Mouse (Mus musculus) retina, embryonic 14.5 days (tissue): ENCODE results near the gene Gm6169.
"Not testable (repeated sequence)": the region's sequence is repeated elsewhere in the genome, so short reads cannot be mapped to it uniquely, and the experiment has no call there.

Experiments used
- DNase-seq: peaks from one replicate; pipeline ENCODE4 v3.0.0-alpha.2; 2015; ENCODE audit warnings: low spot score

Gene Gm6169

GRCm38 (mm10) chr13:97099187-97099852 lies at the start of gene Gm6169:
Gene Gm6169, minus strand, starts transcription at chr13:97099237.
- DNase-seq, result peak; percentile 80

- DNase-seq, result peak; percentile 84
Measured at GRCm38 (mm10) chr13:97145834-97146233, 46.8 kb upstream of the Gm6169 start.

- DNase-seq, result no peak
Measured at GRCm38 (mm10) chr13:97142321-97142720, 43.3 kb upstream of the Gm6169 start.

- DNase-seq, result not testable (repeated sequence)
Measured at GRCm38 (mm10) chr13:97138404-97138931, 39.4 kb upstream of the Gm6169 start.

GRCm38 (mm10) chr13:97137466-97138400 lies 38.7 kb upstream of the Gm6169 start, which contains the start of the genes Gfm2 and Nsa2:
Gene Gfm2, plus strand, starts transcription at chr13:97137937.
Gene Nsa2, minus strand, starts transcription at chr13:97137937.
- peak; percentile 97 for DNase-seq

GRCm38 (mm10) chr13:97130413-97130812 lies 31.4 kb upstream of the Gm6169 start:
- not testable (repeated sequence) for DNase-seq

- not testable (repeated sequence) for DNase-seq
Measured at GRCm38 (mm10) chr13:97129654-97130053, 30.6 kb upstream of the Gm6169 start.

GRCm38 (mm10) chr13:97121341-97121740 lies 22.3 kb upstream of the Gm6169 start:
- DNase-seq, result no peak

GRCm38 (mm10) chr13:97109046-97109445 lies 10.0 kb upstream of the Gm6169 start:
- no peak for DNase-seq

- DNase-seq, result not testable (repeated sequence)
Measured at GRCm38 (mm10) chr13:97107721-97108120, 8.7 kb upstream of the Gm6169 start.

- no peak for DNase-seq
Measured at GRCm38 (mm10) chr13:97104996-97105395, 6.0 kb upstream of the Gm6169 start.

- no peak for DNase-seq
Measured at GRCm38 (mm10) chr13:97095726-97096125, 3.3 kb downstream of the Gm6169 start.

- DNase-seq, result peak; percentile 89
Measured at GRCm38 (mm10) chr13:97088183-97088582, 10.9 kb downstream of the Gm6169 start.

GRCm38 (mm10) chr13:97087421-97087820 lies 11.6 kb downstream of the Gm6169 start:
- no peak for DNase-seq

GRCm38 (mm10) chr13:97086316-97086715 lies 12.7 kb downstream of the Gm6169 start:
- no peak for DNase-seq

GRCm38 (mm10) chr13:97082432-97082831 lies 16.6 kb downstream of the Gm6169 start:
- no peak for DNase-seq

- no peak for DNase-seq
Measured at GRCm38 (mm10) chr13:97080615-97081014, 18.4 kb downstream of the Gm6169 start.

- no peak for DNase-seq
Measured at GRCm38 (mm10) chr13:97080201-97080600, 18.8 kb downstream of the Gm6169 start.

GRCm38 (mm10) chr13:97077556-97077955 lies 21.5 kb downstream of the Gm6169 start:
- no peak for DNase-seq

- DNase-seq, result no peak
Measured at GRCm38 (mm10) chr13:97073497-97073896, 25.5 kb downstream of the Gm6169 start.

GRCm38 (mm10) chr13:97071626-97072241 lies 27.3 kb downstream of the Gm6169 start:
- peak; percentile 66 for DNase-seq
